Mouse (Mus musculus) liver, postnatal 0 days (tissue): ENCODE measurements around the gene Sdsl. TPM values are rescaled to one million over a fixed set of nuclear protein-coding genes. Genes with fewer than 3 reads are reported as not detected.
"Not testable (repeated sequence)": the region's sequence is repeated elsewhere in the genome, so short reads cannot be mapped to it uniquely, and the experiment has no call there.

Experiments
- ATAC-seq: fragments of 200-750 bp; cut with Nextera tagmentation; 2 replicates; pipeline ENCODE4 v1.8.0; 2017; ENCODE audit warnings: mild to moderate bottlenecking, moderate library complexity
- DNase-seq: peaks from one replicate; pipeline ENCODE4 v3.0.0-alpha.2; 2016
- H3K27ac ChIP-seq: fragments of 300-500 bp; sonication (generic); 2 replicates; pipeline ENCODE4 v1.5.1; 2014; ENCODE audit warnings: antibody characterized with exemption, moderate library complexity, mild to moderate bottlenecking, low read depth
- H3K27me3 ChIP-seq: fragments of 300-500 bp; sonication (generic); 2 replicates; pipeline ENCODE4 v1.6.1; 2014; ENCODE audit warnings: low read length, control low read depth, mixed read lengths; ENCODE audit not compliant: insufficient read depth
- H3K36me3 ChIP-seq: fragments of 300-500 bp; sonication (generic); replicated peaks from 2 replicates; pipeline ENCODE4 v1.6.1; 2014; ENCODE audit warnings: mild to moderate bottlenecking, control low read depth, low read length, moderate library complexity, mixed read lengths; ENCODE audit not compliant: insufficient read depth
- H3K4me1 ChIP-seq: fragments of 300-500 bp; sonication (generic); 2 replicates; pipeline ENCODE4 v1.6.1; 2014; ENCODE audit warnings: antibody characterized with exemption, mild to moderate bottlenecking, control low read depth; ENCODE audit not compliant: insufficient read depth
- H3K4me2 ChIP-seq: fragments of 300-500 bp; sonication (generic); 2 replicates; pipeline ENCODE4 v1.6.1; 2014; ENCODE audit warnings: low read depth, mild to moderate bottlenecking, low read length, moderate library complexity, mixed read lengths
- H3K4me3 ChIP-seq: fragments of 300-500 bp; sonication (generic); 2 replicates; pipeline ENCODE4 v1.5.1; 2014; ENCODE audit warnings: low read depth, low read length
- H3K9ac ChIP-seq: fragments of 300-500 bp; sonication (generic); replicated peaks from 2 replicates; pipeline ENCODE4 v1.6.1; 2014; ENCODE audit warnings: mild to moderate bottlenecking, moderate library complexity
- H3K9me3 ChIP-seq: fragments of 300-500 bp; sonication (generic); 2 replicates; pipeline ENCODE4 v1.6.1; 2016; ENCODE audit warnings: mild to moderate bottlenecking, control low read depth, low read length, mixed read lengths
- CTCF ChIP-seq: sonication (generic); IDR thresholded peaks from 2 replicates; pipeline ENCODE4 v1.5.1; 2016; ENCODE audit warnings: antibody characterized with exemption, low read depth
- EP300 ChIP-seq: IDR thresholded peaks from 2 replicates; pipeline ENCODE4 v1.6.1; 2016; ENCODE audit warnings: antibody characterized with exemption, low read depth, mild to moderate bottlenecking
- WGBS: fragments of 180-500 bp; shearing (Covaris S2); extraction: QIAGEN DNeasy Blood & Tissue Kit; methylation state at CpG from one replicate; pipeline ENCODE4 v1.1.7; 2014; ENCODE audit not compliant: insufficient replicate concordance; 5-methylcytosine and 5-hydroxymethylcytosine counted together
- polyA plus RNA-seq: library from polyadenylated mRNA; unstranded; fragments of >200 nt; fragmentation: Nextera tagmentation; extraction: Ambion mirVana; gene quantifications from 2 replicates; pipeline ENCODE4 v1.2.1, GENCODE M21; 2015

Sdsl gene
- polyA plus RNA-seq, 1 experiment from 2014 or later: 21.0 TPM

DNA sequence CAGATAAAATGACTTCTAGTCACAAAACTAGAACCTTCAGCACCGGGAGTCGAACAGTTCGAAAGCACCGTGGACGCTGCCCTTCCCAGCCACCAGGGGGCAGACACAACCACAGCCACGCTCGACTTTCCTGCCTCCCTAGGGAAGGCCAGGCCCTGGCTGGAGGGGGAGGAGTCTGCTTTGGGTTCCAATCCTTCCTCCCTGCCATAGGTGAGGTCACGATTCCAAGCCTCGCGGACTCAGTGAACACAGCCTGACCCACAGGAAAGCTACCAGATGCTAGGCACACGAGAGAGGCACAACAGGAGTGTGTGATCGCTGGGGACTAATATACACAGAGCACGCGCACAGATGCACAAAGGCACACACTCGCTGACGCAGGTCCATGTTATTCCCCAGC is 32.8 kb upstream of the Sdsl start:
- no peaks in the 10 kb centered on the region for H3K27me3 ChIP-seq
- WGBS: 24% methylated on average over 16 of the region's 16 CpGs
- peak overlapping the region; percentile 16; the same call in 1 of the 2 replicates for H3K4me2 ChIP-seq
- peak; percentile 79 for DNase-seq
- no peaks in the 10 kb centered on the region for H3K36me3 ChIP-seq
- TF ChIP-seq EP300: no peak
- peak; percentile 97 for TF ChIP-seq CTCF
- no peak overlapping the region for H3K27ac ChIP-seq
- H3K9me3 ChIP-seq: no peaks in the 10 kb centered on the region
- no peak overlapping the region for H3K4me3 ChIP-seq
- no peak overlapping the region for H3K9ac ChIP-seq
- peaks cover 24% of the 10 kb centered on the region for H3K4me1 ChIP-seq
- peak; percentile 39 for ATAC-seq

- WGBS: under 1% methylated on average over 43 of the region's 55 CpGs
- peak within 1 kb of the TSS; percentile 90 for H3K9ac ChIP-seq
- H3K36me3 ChIP-seq: 0 out of 2 replicates have a peak, but pooled peaks cover 1% of the 10 kb centered on the region
- no peak for TF ChIP-seq EP300
- TF ChIP-seq CTCF: no peak
- peak within 1 kb of the TSS; percentile 93 for H3K4me2 ChIP-seq
- ATAC-seq: peak; percentile 79
- H3K27ac ChIP-seq: 0 out of 2 replicates have a peak within 1 kb of the TSS, but pooled peaks have one; percentile 36
- peaks cover 22% of the 10 kb centered on the region for H3K4me1 ChIP-seq
- no peaks in the 10 kb centered on the region for H3K27me3 ChIP-seq
- no peaks in the 10 kb centered on the region for H3K9me3 ChIP-seq
- peak; percentile 97 for DNase-seq
- peak within 1 kb of the TSS; percentile 81 for H3K4me3 ChIP-seq
These were observed 30.7 kb upstream of the Sdsl start, which contains the start of gene Plbd2 for GRCm38 (mm10) chr5:120503144-120503795. TSS of gene Plbd2 (minus strand) at chr5:120503625.

- Histone ChIP-seq H3K4me3 (peak overlapping the region; percentile 81), H3K27ac (no peak overlapping the region), H3K27me3 (no peaks in the 10 kb centered on the region), H3K36me3 (0 out of 2 replicates have a peak, but pooled peaks cover 3% of the 10 kb centered on the region), H3K4me1 (peaks cover 22% of the 10 kb centered on the region), H3K9me3 (no peaks in the 10 kb centered on the region), H3K4me2 (peak overlapping the region; percentile 93), H3K9ac (peak overlapping the region; percentile 90)
- DNase-seq (no peak), ATAC-seq (no peak; the same call in 1 of the 2 replicates)
- TF ChIP-seq CTCF (no peak), EP300 (no peak)
- 12% methylated on average over 12 of the region's 12 CpGs for WGBS
These were observed 30.1 kb upstream of the Sdsl start for GRCm38 (mm10) chr5:120502675-120503143.

DNA sequence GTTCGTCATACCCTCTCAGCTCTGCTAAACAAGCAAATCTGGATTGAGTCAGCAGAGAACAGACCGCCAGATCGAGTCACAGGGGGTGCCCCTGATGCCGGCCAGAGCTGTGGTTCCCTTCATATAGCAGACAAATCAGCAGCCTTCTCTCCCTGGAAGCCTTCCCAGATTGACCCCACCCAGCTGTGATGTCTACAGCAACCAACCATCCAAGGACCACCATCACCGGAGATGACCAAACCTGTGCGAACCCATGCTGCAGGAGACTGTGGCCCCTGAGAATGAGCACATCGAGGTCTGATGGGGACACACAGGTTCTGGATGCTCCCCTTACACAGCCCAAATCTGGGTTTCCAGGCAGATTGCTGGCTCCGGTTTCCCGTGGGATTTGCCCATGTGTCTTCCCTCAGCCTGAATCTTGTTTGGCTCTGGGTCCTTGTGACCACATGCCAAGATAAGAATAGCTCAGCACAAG is 29.6 kb upstream of the Sdsl start:
- H3K4me1 ChIP-seq: peaks cover 22% of the 10 kb centered on the region
- ATAC-seq: no peak
- peak overlapping the region; percentile 81 for H3K4me3 ChIP-seq
- H3K27me3 ChIP-seq: no peaks in the 10 kb centered on the region
- WGBS: 64% methylated on average over 9 of the region's 9 CpGs
- no peak for DNase-seq
- TF ChIP-seq CTCF (no peak), EP300 (no peak)
- peak overlapping the region; percentile 93 for H3K4me2 ChIP-seq
- no peak overlapping the region for H3K27ac ChIP-seq
- H3K9ac ChIP-seq: peak overlapping the region; percentile 90
- H3K36me3 ChIP-seq: peaks cover 7% of the 10 kb centered on the region; the same call in 1 of the 2 replicates
- H3K9me3 ChIP-seq: no peaks in the 10 kb centered on the region

DNA sequence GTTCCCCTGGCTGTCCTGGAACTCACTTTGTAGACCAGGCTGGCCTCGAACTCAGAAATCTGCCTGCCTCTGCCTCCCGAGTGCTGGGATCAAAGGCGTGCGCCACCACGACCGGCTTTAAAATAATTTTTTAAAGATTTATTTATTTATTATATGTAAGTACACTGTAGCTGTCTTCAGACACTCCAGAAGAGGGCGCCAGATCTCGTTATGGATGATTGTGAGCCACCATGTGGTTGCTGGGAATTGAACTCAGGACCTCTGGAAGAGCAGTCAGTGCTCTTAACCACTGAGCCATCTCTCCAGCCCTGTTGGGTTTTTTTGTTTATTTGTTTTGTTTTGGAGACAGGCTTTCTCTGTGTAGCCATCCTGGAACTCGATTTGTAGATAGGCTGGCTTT is 28.0 kb upstream of the Sdsl start:
- ATAC-seq, H3K36me3 ChIP-seq, H3K9ac ChIP-seq, DNase-seq, H3K9me3 ChIP-seq, H3K4me2 ChIP-seq, H3K27me3 ChIP-seq, H3K4me3 ChIP-seq, H3K27ac ChIP-seq: not testable (repeated sequence)
- peak; percentile 18; the same call in 1 of the 2 replicates for TF ChIP-seq CTCF
- 81% methylated on average over 9 of the region's 9 CpGs for WGBS
- peaks cover 21% of the 10 kb centered on the region for H3K4me1 ChIP-seq

- peaks cover 10% of the 10 kb centered on the region; the same call in 1 of the 2 replicates for H3K36me3 ChIP-seq
- no peak overlapping the region for H3K9ac ChIP-seq
- H3K27me3 ChIP-seq: no peaks in the 10 kb centered on the region
- WGBS: 73% methylated on average over 4 of the region's 4 CpGs
- H3K4me1 ChIP-seq: peaks cover 16% of the 10 kb centered on the region
- no peak overlapping the region for H3K4me3 ChIP-seq
- DNase-seq (no peak), ATAC-seq (no peak)
- TF ChIP-seq CTCF (no peak), EP300 (no peak)
- H3K9me3 ChIP-seq: no peaks in the 10 kb centered on the region
- no peak overlapping the region for H3K27ac ChIP-seq
- H3K4me2 ChIP-seq: no peak overlapping the region
These were observed 26.6 kb upstream of the Sdsl start for GRCm38 (mm10) chr5:120499202-120499601.
